Mouse (Mus musculus) neural tube, embryonic 12.5 days (tissue): ENCODE data around the gene Hsd17b12. TPM values are rescaled to one million over a fixed set of nuclear protein-coding genes. Genes with fewer than 3 reads are reported as not detected.

Experiments
- ATAC-seq: fragments of 200-750 bp; cut with Nextera tagmentation; 2 replicates; pipeline ENCODE4 v1.8.0; 2017; ENCODE audit warnings: low read depth, mild to moderate bottlenecking, moderate TSS enrichment, moderate library complexity; ENCODE audit not compliant: low FRiP score
- H3K27ac ChIP-seq: fragments of 300-500 bp; sonication (generic); 2 replicates; pipeline ENCODE4 v1.5.1; 2016
- H3K27me3 ChIP-seq: fragments of 300-500 bp; sonication (generic); replicated peaks from 2 replicates; pipeline ENCODE4 v1.6.1; 2016; ENCODE audit warnings: mild to moderate bottlenecking
- H3K36me3 ChIP-seq: fragments of 300-500 bp; sonication (generic); 2 replicates; pipeline ENCODE4 v1.6.1; 2016; ENCODE audit warnings: mild to moderate bottlenecking
- H3K4me1 ChIP-seq: fragments of 300-500 bp; sonication (generic); 2 replicates; pipeline ENCODE4 v1.6.1; 2016
- H3K4me2 ChIP-seq: fragments of 300-500 bp; sonication (generic); replicated peaks from 2 replicates; pipeline ENCODE4 v1.6.1; 2016; ENCODE audit warnings: mild to moderate bottlenecking
- H3K4me3 ChIP-seq: fragments of 300-500 bp; sonication (generic); 2 replicates; pipeline ENCODE4 v1.5.1; 2016
- H3K9ac ChIP-seq: fragments of 300-500 bp; sonication (generic); 2 replicates; pipeline ENCODE4 v1.6.1; 2016; ENCODE audit warnings: mild to moderate bottlenecking
- H3K9me3 ChIP-seq: fragments of 300-500 bp; sonication (generic); 2 replicates; pipeline ENCODE4 v1.6.1; 2016; ENCODE audit warnings: mild to moderate bottlenecking
- WGBS: fragments of 180-500 bp; shearing (Covaris S2); methylation state at CpG from one replicate; pipeline ENCODE4 v1.1.7; 2016; 5-methylcytosine and 5-hydroxymethylcytosine counted together
- polyA plus RNA-seq: library from polyadenylated mRNA; unstranded; fragments of >200 nt; fragmentation: Nextera tagmentation; extraction: Ambion mirVana; gene quantifications from 2 replicates; pipeline ENCODE4 v1.2.1, GENCODE M21; 2016

The Hsd17b12 gene
- polyA plus RNA-seq, 1 experiment from 2014 or later: 104 TPM

GRCm38 (mm10) chr2:94066120-94066519 is 91.6 kb downstream of the Hsd17b12 start:
- Histone ChIP-seq H3K9ac (no peak overlapping the region), H3K27ac (no peak overlapping the region), H3K27me3 (no peaks in the 10 kb centered on the region), H3K9me3 (no peaks in the 10 kb centered on the region), H3K4me2 (no peak overlapping the region), H3K36me3 (no peaks in the 10 kb centered on the region), H3K4me3 (no peak overlapping the region), H3K4me1 (no peaks in the 10 kb centered on the region)
- no peak for ATAC-seq
- WGBS: 88% methylated on average over 7 of the region's 7 CpGs

GRCm38 (mm10) chr2:94062791-94063190 is 95.0 kb downstream of the Hsd17b12 start:
- no peak overlapping the region for H3K9ac ChIP-seq
- no peak overlapping the region for H3K27ac ChIP-seq
- H3K4me3 ChIP-seq: no peak overlapping the region
- H3K4me2 ChIP-seq: no peak overlapping the region
- ATAC-seq: no peak
- 95% methylated on average over 4 of the region's 4 CpGs for WGBS
- H3K9me3 ChIP-seq: no peaks in the 10 kb centered on the region
- no peaks in the 10 kb centered on the region for H3K27me3 ChIP-seq
- no peaks in the 10 kb centered on the region for H3K4me1 ChIP-seq
- no peaks in the 10 kb centered on the region for H3K36me3 ChIP-seq

- Histone ChIP-seq H3K4me2 (no peak overlapping the region), H3K9ac (no peak overlapping the region), H3K27me3 (no peaks in the 10 kb centered on the region), H3K4me3 (no peak overlapping the region), H3K36me3 (no peaks in the 10 kb centered on the region), H3K9me3 (no peaks in the 10 kb centered on the region), H3K27ac (no peak overlapping the region), H3K4me1 (no peaks in the 10 kb centered on the region)
- 84% methylated on average over 5 of the region's 5 CpGs for WGBS
- ATAC-seq: no peak
Measured at GRCm38 (mm10) chr2:94059459-94059858, 98.3 kb downstream of the Hsd17b12 start.

GRCm38 (mm10) chr2:94054813-94055212 is 103.0 kb downstream of the Hsd17b12 start:
- H3K4me3 ChIP-seq: no peak overlapping the region
- H3K27ac ChIP-seq: no peak overlapping the region
- no peaks in the 10 kb centered on the region for H3K27me3 ChIP-seq
- no peak overlapping the region for H3K9ac ChIP-seq
- H3K36me3 ChIP-seq: no peaks in the 10 kb centered on the region
- H3K4me2 ChIP-seq: no peak overlapping the region
- no peaks in the 10 kb centered on the region for H3K9me3 ChIP-seq
- H3K4me1 ChIP-seq: no peaks in the 10 kb centered on the region
- ATAC-seq: no peak

GRCm38 (mm10) chr2:94051952-94052351 is 105.8 kb downstream of the Hsd17b12 start:
- H3K4me3 ChIP-seq: no peak overlapping the region
- whole genome bisulfite sequencing: 88% methylated on average over 5 of the region's 5 CpGs

GRCm38 (mm10) chr2:94050901-94051300 is 106.9 kb downstream of the Hsd17b12 start:
- no peak overlapping the region for H3K4me2 ChIP-seq
- H3K27me3 ChIP-seq: no peaks in the 10 kb centered on the region
- no peaks in the 10 kb centered on the region for H3K4me1 ChIP-seq
- H3K4me3 ChIP-seq: no peak overlapping the region
- H3K27ac ChIP-seq: no peak overlapping the region
- no peak overlapping the region for H3K9ac ChIP-seq
- WGBS: 97% methylated on average over 3 of the region's 3 CpGs
- H3K36me3 ChIP-seq: no peaks in the 10 kb centered on the region
- no peaks in the 10 kb centered on the region for H3K9me3 ChIP-seq
- ATAC-seq: no peak

More at GRCm38 (mm10) chr2:94051952-94052351, 105.8 kb downstream of the Hsd17b12 start:
- H3K4me1 ChIP-seq: no peaks in the 10 kb centered on the region
- H3K27me3 ChIP-seq: no peaks in the 10 kb centered on the region
- no peak overlapping the region for H3K9ac ChIP-seq
- no peak for ATAC-seq
- H3K36me3 ChIP-seq: no peaks in the 10 kb centered on the region
- H3K4me2 ChIP-seq: no peak overlapping the region
- H3K9me3 ChIP-seq: no peaks in the 10 kb centered on the region
- no peak overlapping the region for H3K27ac ChIP-seq

- H3K9ac ChIP-seq: no peak overlapping the region
- no peaks in the 10 kb centered on the region for H3K36me3 ChIP-seq
- no peak for ATAC-seq
- WGBS: 84% methylated on average over 5 of the region's 5 CpGs
- no peak overlapping the region for H3K4me3 ChIP-seq
- no peaks in the 10 kb centered on the region for H3K27me3 ChIP-seq
- no peaks in the 10 kb centered on the region for H3K9me3 ChIP-seq
- H3K27ac ChIP-seq: no peak overlapping the region
- H3K4me2 ChIP-seq: no peak overlapping the region
- no peaks in the 10 kb centered on the region for H3K4me1 ChIP-seq
Measured at GRCm38 (mm10) chr2:94049471-94050176, 108.1 kb downstream of the Hsd17b12 start.

GRCm38 (mm10) chr2:94048733-94049470 is 108.9 kb downstream of the Hsd17b12 start:
- Histone ChIP-seq H3K27me3 (no peaks in the 10 kb centered on the region), H3K4me1 (peaks cover 4% of the 10 kb centered on the region; the same call in 1 of the 2 replicates), H3K4me2 (no peak overlapping the region), H3K9ac (no peak overlapping the region), H3K9me3 (no peaks in the 10 kb centered on the region), H3K4me3 (no peak overlapping the region), H3K27ac (no peak overlapping the region), H3K36me3 (no peaks in the 10 kb centered on the region)
- no peak for ATAC-seq
- 74% methylated on average over 5 of the region's 5 CpGs for WGBS

GRCm38 (mm10) chr2:94048271-94048670 is 109.5 kb downstream of the Hsd17b12 start:
- 61% methylated on average over 1 of the region's 1 CpGs for WGBS
- H3K9ac ChIP-seq: no peak overlapping the region
- H3K27me3 ChIP-seq: no peaks in the 10 kb centered on the region
- no peaks in the 10 kb centered on the region for H3K36me3 ChIP-seq
- H3K4me2 ChIP-seq: no peak overlapping the region
- no peaks in the 10 kb centered on the region for H3K9me3 ChIP-seq
- peaks cover 4% of the 10 kb centered on the region; the same call in 1 of the 2 replicates for H3K4me1 ChIP-seq
- H3K27ac ChIP-seq: no peak overlapping the region
- no peak overlapping the region for H3K4me3 ChIP-seq
- ATAC-seq: no peak

- peaks cover 5% of the 10 kb centered on the region; the same call in 1 of the 2 replicates for H3K36me3 ChIP-seq
- no peak for ATAC-seq
- H3K4me3 ChIP-seq: no peak overlapping the region
- H3K9me3 ChIP-seq: no peaks in the 10 kb centered on the region
- H3K9ac ChIP-seq: no peak overlapping the region
- H3K4me1 ChIP-seq: peaks cover 4% of the 10 kb centered on the region; the same call in 1 of the 2 replicates
- WGBS: 73% methylated on average over 6 of the region's 6 CpGs
- H3K27ac ChIP-seq: no peak overlapping the region
- no peak overlapping the region for H3K4me2 ChIP-seq
- H3K27me3 ChIP-seq: no peaks in the 10 kb centered on the region
Measured at GRCm38 (mm10) chr2:94045411-94046090, 112.2 kb downstream of the Hsd17b12 start.

GRCm38 (mm10) chr2:94044174-94044573 is 113.6 kb downstream of the Hsd17b12 start:
- Histone ChIP-seq H3K27me3 (no peaks in the 10 kb centered on the region), H3K4me2 (no peak overlapping the region), H3K9ac (no peak overlapping the region), H3K4me1 (peaks cover 4% of the 10 kb centered on the region; the same call in 1 of the 2 replicates), H3K27ac (no peak overlapping the region), H3K9me3 (no peaks in the 10 kb centered on the region), H3K36me3 (peaks cover 5% of the 10 kb centered on the region; the same call in 1 of the 2 replicates), H3K4me3 (no peak overlapping the region)
- WGBS: 84% methylated on average over 2 of the region's 2 CpGs
- ATAC-seq: no peak

GRCm38 (mm10) chr2:94043662-94044061 is 114.1 kb downstream of the Hsd17b12 start:
- Histone ChIP-seq H3K9ac (no peak overlapping the region), H3K4me2 (no peak overlapping the region), H3K4me3 (no peak overlapping the region), H3K4me1 (peaks cover 4% of the 10 kb centered on the region; the same call in 1 of the 2 replicates), H3K9me3 (no peaks in the 10 kb centered on the region), H3K27me3 (no peaks in the 10 kb centered on the region), H3K36me3 (peaks cover 5% of the 10 kb centered on the region; the same call in 1 of the 2 replicates), H3K27ac (no peak overlapping the region)
- 49% methylated on average over 5 of the region's 5 CpGs for WGBS
- ATAC-seq: 0 out of 2 replicates have a peak, but pooled peaks have one; percentile 13
